Comparison of ENCODE assay signal across 25 mouse cellular contexts in genomic region chr9:45062677-45063076, GRCm38 (mm10). TPM values are rescaled to one million over a fixed set of nuclear protein-coding genes. Genes with fewer than 3 reads are reported as not detected.
"Had no signal": no experiment of that assay in that cellular context is flagged by ENCODE, and none has a peak within 500 bp of the region (broad histone marks: within the 10 kb centered on the region; RNA-seq: fewer than 3 reads in every experiment).

No protein-coding gene starts in this region.

- ATAC-seq: liver, postnatal 0 days; lung, postnatal 0 days; midbrain, embryonic 15.5 days had no signal

- H3K27ac ChIP-seq: kidney, postnatal 0 days; limb, embryonic 12.5 days; limb, embryonic 15.5 days; liver, embryonic 14.5 days; macrophage; midbrain, embryonic 12.5 days; midbrain, embryonic 15.5 days; stomach, postnatal 0 days had no signal

- H3K4me3 ChIP-seq: limb, embryonic 12.5 days; limb, embryonic 15.5 days; midbrain, embryonic 12.5 days; midbrain, embryonic 15.5 days; myocyte had no signal

- H3K27me3 ChIP-seq: limb, embryonic 12.5 days; limb, embryonic 15.5 days had no signal

- H3K9me3 ChIP-seq: limb, embryonic 12.5 days; limb, embryonic 15.5 days; midbrain, embryonic 12.5 days; midbrain, embryonic 15.5 days had no signal

- H3K4me1 ChIP-seq: limb, embryonic 12.5 days; limb, embryonic 15.5 days; midbrain, embryonic 12.5 days; midbrain, embryonic 15.5 days had no signal

- H3K9ac ChIP-seq: limb, embryonic 12.5 days; limb, embryonic 15.5 days; liver, embryonic 14.5 days; liver, postnatal 0 days; lung, embryonic 14.5 days; midbrain, embryonic 12.5 days; midbrain, embryonic 15.5 days had no signal

- H3K4me2 ChIP-seq: limb, embryonic 12.5 days; limb, embryonic 15.5 days; liver, embryonic 11.5 days; lung, embryonic 14.5 days; midbrain, embryonic 12.5 days; midbrain, embryonic 15.5 days had no signal

- DNase-seq: kidney, postnatal 36 days; left cerebral cortex, postnatal 4 days; liver, postnatal 0 days; lung, embryonic 14.5 days; thymus, adult 2 months; thymus, postnatal 14 days; thymus, postnatal 4 days had no signal

- H3K36me3 ChIP-seq: limb, embryonic 12.5 days; limb, embryonic 15.5 days; midbrain, embryonic 12.5 days; midbrain, embryonic 15.5 days had no signal

RNA-seq across cellular contexts. Expression of gene Jaml, which starts 16.3 kb away (rescaled TPM):
- polyA plus RNA-seq: kidney, embryonic 14.5 days; myocyte; neural tube, embryonic 14.5 days had no signal

RNA-seq across cellular contexts. Expression of gene Mpzl2, which starts 23.1 kb away (rescaled TPM):
- total RNA-seq: monocyte, adult 5-6 weeks had no signal
- polyA plus RNA-seq: macrophage; myocyte; neural tube, embryonic 14.5 days had no signal

RNA-seq across cellular contexts. Expression of gene Cd3e, which starts 53.2 kb away (rescaled TPM):
- total RNA-seq: layer of hippocampus, postnatal 14 days; left cerebral cortex, postnatal 14 days; left cerebral cortex, postnatal 4 days had no signal
- polyA plus RNA-seq: kidney, embryonic 14.5 days; liver, embryonic 11.5 days; liver, embryonic 14.5 days; liver, postnatal 0 days; lung, embryonic 14.5 days; macrophage; midbrain, embryonic 12.5 days; myocyte; neural tube, embryonic 11.5 days; stomach, embryonic 14.5 days; stomach, postnatal 0 days had no signal

RNA-seq across cellular contexts. Expression of gene Scn2b, which starts 54.9 kb away (rescaled TPM):
- polyA plus RNA-seq: myocyte had no signal
